ENCODE assay signal across 25 mouse cellular contexts in the genomic region with DNA sequence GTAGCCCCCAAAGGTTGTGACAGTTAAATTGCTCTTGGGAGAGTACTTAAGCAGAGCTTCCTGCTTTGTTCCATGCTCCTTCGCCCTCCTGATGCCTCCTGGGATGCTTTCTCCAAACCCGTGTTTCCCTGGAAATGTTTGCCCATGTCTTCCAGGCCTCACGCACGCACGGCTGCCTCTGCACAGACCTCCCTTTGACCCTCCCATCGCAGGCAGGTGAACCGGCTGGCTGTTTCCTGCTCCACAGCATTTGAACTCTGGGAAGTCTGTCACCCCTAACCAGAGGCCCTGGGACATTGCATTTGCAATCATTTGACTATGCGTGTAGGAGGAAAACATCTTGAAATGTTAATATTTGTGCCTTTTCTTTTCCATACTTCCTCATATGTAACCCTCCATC. TPM values are rescaled to one million over a fixed set of nuclear protein-coding genes. Genes with fewer than 3 reads are reported as not detected.
"Had no signal": no experiment of that assay in that cellular context is flagged by ENCODE, and none has a peak within 500 bp of the region (broad histone marks: within the 10 kb centered on the region; RNA-seq: fewer than 3 reads in every experiment).

No protein-coding gene starts in this region.

- H3K9ac ChIP-seq: limb, embryonic 13.5 days; liver, embryonic 12.5 days; liver, embryonic 15.5 days; lung, embryonic 15.5 days; neural tube, embryonic 13.5 days had no signal

- H3K4me2 ChIP-seq: limb, embryonic 13.5 days; liver, embryonic 12.5 days; liver, embryonic 15.5 days; lung, embryonic 15.5 days; midbrain, embryonic 11.5 days; neural tube, embryonic 13.5 days had no signal

- H3K4me3 ChIP-seq: layer of hippocampus, adult 2 months; limb, embryonic 10.5 days; limb, embryonic 13.5 days; liver, embryonic 12.5 days; liver, embryonic 15.5 days; lung, embryonic 15.5 days; myocyte; neural tube, embryonic 13.5 days had no signal

- H3K27ac ChIP-seq: hindbrain, postnatal 0 days; layer of hippocampus, adult 2 months; limb, embryonic 10.5 days; limb, embryonic 13.5 days; liver, embryonic 12.5 days; liver, embryonic 15.5 days; lung, embryonic 15.5 days; neural tube, embryonic 13.5 days had no signal

- DNase-seq: layer of hippocampus, adult 9-11 months; liver; lung, adult 18-20 months; lung, postnatal 10 days; lung, postnatal 4 days; midbrain, embryonic 14.5 days; retina, postnatal 1 day; thymus, postnatal 36 days had no signal

- ATAC-seq: hindbrain, postnatal 0 days; inflammation-experienced regulatory T-cells, adult 6 months; intestine, embryonic 16.5 days; liver, embryonic 12.5 days had no signal

- H3K36me3 ChIP-seq: limb, embryonic 10.5 days; limb, embryonic 13.5 days; liver, embryonic 12.5 days; liver, embryonic 15.5 days; lung, embryonic 15.5 days; neural tube, embryonic 13.5 days had no signal

- H3K27me3 ChIP-seq: limb, embryonic 13.5 days; liver, embryonic 15.5 days; neural tube, embryonic 13.5 days had no signal

- H3K4me1 ChIP-seq: limb, embryonic 10.5 days; liver, embryonic 15.5 days; lung, embryonic 15.5 days had no signal

- H3K9me3 ChIP-seq: limb, embryonic 10.5 days; liver, embryonic 12.5 days; liver, embryonic 15.5 days; lung, embryonic 15.5 days; neural tube, embryonic 13.5 days had no signal

RNA-seq across cellular contexts. Expression of gene Bmp8b, which starts 28.0 kb away (rescaled TPM):
- total RNA-seq: megakaryocyte progenitor cell, adult 5-6 weeks; neutrophil, adult 5-6 weeks had no signal
- polyA plus RNA-seq: inflammation-experienced regulatory T-cells, adult 6 months had no signal

RNA-seq across cellular contexts. Expression of gene Oxct2b, which starts 39.1 kb away (rescaled TPM):
- total RNA-seq: layer of hippocampus, adult 2 months; layer of hippocampus, postnatal 25 days; left cerebral cortex, adult 18-20 months; megakaryocyte progenitor cell, adult 5-6 weeks; megakaryocyte-erythroid progenitor cell, adult 5-6 weeks; neutrophil, adult 5-6 weeks had no signal
- polyA plus RNA-seq: inflammation-experienced regulatory T-cells, adult 6 months; limb, embryonic 10.5 days; liver, embryonic 12.5 days; liver, embryonic 15.5 days; lung, embryonic 15.5 days; myocyte had no signal
